Mouse (Mus musculus) forebrain, postnatal 0 days (tissue): ENCODE data around the gene Tma7. TPM values are rescaled to one million over a fixed set of nuclear protein-coding genes. Genes with fewer than 3 reads are reported as not detected.

Experiments used
- ATAC-seq: fragments of 200-750 bp; cut with Nextera tagmentation; 2 replicates; pipeline ENCODE4 v1.8.0; 2017; ENCODE audit warnings: mild to moderate bottlenecking, moderate library complexity
- DNase-seq: peaks from one replicate; pipeline ENCODE4 v3.0.0-alpha.2; 2015
- H3K27ac ChIP-seq: fragments of 300-500 bp; sonication (generic); 2 replicates; pipeline ENCODE4 v1.5.1; 2014; ENCODE audit warnings: low read depth, mild to moderate bottlenecking, antibody characterized with exemption, low read length, moderate library complexity, mixed read lengths
- H3K27me3 ChIP-seq: fragments of 300-500 bp; sonication (generic); 2 replicates; pipeline ENCODE4 v1.6.1; 2014; ENCODE audit warnings: mild to moderate bottlenecking, low read length, mixed read lengths; ENCODE audit not compliant: insufficient read depth
- H3K36me3 ChIP-seq: fragments of 300-500 bp; sonication (generic); 2 replicates; pipeline ENCODE4 v1.6.1; 2014; ENCODE audit warnings: mild to moderate bottlenecking, moderate library complexity; ENCODE audit not compliant: insufficient read depth
- H3K4me1 ChIP-seq: fragments of 300-500 bp; sonication (generic); 2 replicates; pipeline ENCODE4 v1.6.1; 2014; ENCODE audit warnings: antibody characterized with exemption; ENCODE audit not compliant: insufficient read depth
- H3K4me2 ChIP-seq: fragments of 300-500 bp; sonication (generic); 2 replicates; pipeline ENCODE4 v1.6.1; 2014; ENCODE audit warnings: low read depth, mild to moderate bottlenecking, moderate library complexity
- H3K4me3 ChIP-seq: fragments of 300-500 bp; sonication (generic); 2 replicates; pipeline ENCODE4 v1.5.1; 2014; ENCODE audit warnings: low read depth, low read length, mixed read lengths
- H3K9ac ChIP-seq: fragments of 300-500 bp; sonication (generic); 2 replicates; pipeline ENCODE4 v1.6.1; 2014; ENCODE audit warnings: mild to moderate bottlenecking
- H3K9me3 ChIP-seq: fragments of 300-500 bp; sonication (generic); 2 replicates; pipeline ENCODE4 v1.6.1; 2016; ENCODE audit warnings: low read length
- CTCF ChIP-seq: sonication (generic); IDR thresholded peaks from 2 replicates; pipeline ENCODE4 v1.5.1; 2016; ENCODE audit warnings: antibody characterized with exemption, control low read depth, low read depth
- WGBS: fragments of 180-500 bp; shearing (Covaris S2); extraction: QIAGEN DNeasy Blood & Tissue Kit; methylation state at CpG from one replicate; pipeline ENCODE4 v1.1.7; 2014; 5-methylcytosine and 5-hydroxymethylcytosine counted together
- polyA plus RNA-seq: library from polyadenylated mRNA; unstranded; fragments of >200 nt; fragmentation: Nextera tagmentation; extraction: Ambion mirVana; gene quantifications from 2 replicates; pipeline ENCODE4 v1.2.1, GENCODE M21; 2015
- total RNA-seq: library from RNA; depleted of rRNA; stranded (reverse); fragments of >200 nt; gene quantifications from 2 replicates; pipeline ENCODE4 v1.2.3, GENCODE M21; 2014

The Tma7 gene
- total and polyA plus RNA-seq, 2 experiments from 2014 or later = 177 to 695 TPM

- WGBS = 89% methylated on average over 3 of the region's 3 CpGs
- no peak overlapping the region for H3K9ac ChIP-seq
- ATAC-seq = no peak
These were observed 1.9 kb downstream of the Tma7 start for GRCm38 (mm10) chr9:109080516-109080915.

GRCm38 (mm10) chr9:109073661-109074573 lies 8.5 kb downstream of the Tma7 start, which contains the start of gene Atrip:
Atrip (minus strand) TSS chr9:109074124.
- Histone ChIP-seq H3K4me2 (peak within 1 kb of the TSS; percentile 82), H3K4me1 (peaks cover 19% of the 10 kb centered on the region), H3K9ac (peak within 1 kb of the TSS; percentile 86), H3K27me3 (no peaks in the 10 kb centered on the region), H3K36me3 (peaks cover 32% of the 10 kb centered on the region), H3K4me3 (peak within 1 kb of the TSS; percentile 92), H3K9me3 (no peaks in the 10 kb centered on the region), H3K27ac (peak within 1 kb of the TSS; percentile 80)
- ATAC-seq = peak; percentile 100
- DNase-seq = peak; percentile 94
- under 1% methylated on average over 57 of the region's 57 CpGs for WGBS
- no peak for TF ChIP-seq CTCF

More at GRCm38 (mm10) chr9:109080516-109080915, 1.9 kb downstream of the Tma7 start:
- Histone ChIP-seq H3K9me3 (no peaks in the 10 kb centered on the region), H3K4me2 (no peak overlapping the region), H3K4me3 (no peak overlapping the region), H3K27ac (no peak overlapping the region), H3K36me3 (peaks cover 14% of the 10 kb centered on the region; the same call in 1 of the 2 replicates), H3K27me3 (no peaks in the 10 kb centered on the region), H3K4me1 (peaks cover 6% of the 10 kb centered on the region; the same call in 1 of the 2 replicates)
- no peak for DNase-seq
- no peak for TF ChIP-seq CTCF

DNA sequence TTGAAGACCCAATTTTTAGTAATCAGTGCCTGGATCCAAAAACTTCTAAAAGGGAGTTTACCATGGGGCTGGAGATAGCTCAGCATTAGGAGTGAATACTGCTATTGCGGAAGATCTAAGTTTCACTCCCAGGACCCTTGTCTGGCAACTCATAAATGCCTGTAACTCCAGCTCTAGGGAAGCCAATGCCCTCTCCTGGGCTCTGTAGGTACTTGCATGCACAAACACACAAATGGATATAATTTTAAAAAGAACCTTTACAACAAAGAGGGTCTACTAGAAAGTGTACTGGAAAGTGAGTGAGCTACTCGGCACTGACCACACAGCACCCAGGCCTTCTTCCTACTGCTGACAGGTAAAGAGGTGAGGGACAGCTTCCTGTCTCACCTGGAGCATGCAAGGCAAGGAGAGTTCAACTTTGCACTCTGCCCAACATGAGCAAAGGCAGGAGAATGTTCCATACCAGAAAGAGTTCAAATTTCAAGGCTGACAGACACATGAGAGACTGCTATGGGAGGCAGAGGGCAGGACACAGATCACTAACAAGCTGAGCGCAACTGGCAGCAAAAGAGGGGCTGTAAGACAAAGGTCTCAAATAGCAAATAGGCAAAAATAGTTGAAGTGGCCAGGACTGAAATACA lies 14.2 kb downstream of the Tma7 start:
- no peaks in the 10 kb centered on the region for H3K9me3 ChIP-seq
- H3K9ac ChIP-seq = no peak overlapping the region
- no peak overlapping the region for H3K27ac ChIP-seq
- ATAC-seq (no peak), DNase-seq (no peak)
- H3K27me3 ChIP-seq = no peaks in the 10 kb centered on the region
- peaks cover 81% of the 10 kb centered on the region for H3K36me3 ChIP-seq
- WGBS = 92% methylated on average over 3 of the region's 3 CpGs
- H3K4me3 ChIP-seq = no peak overlapping the region
- no peak overlapping the region for H3K4me2 ChIP-seq
- TF ChIP-seq CTCF = peak; percentile 37
- H3K4me1 ChIP-seq = peaks cover 10% of the 10 kb centered on the region; the same call in 1 of the 2 replicates

DNA sequence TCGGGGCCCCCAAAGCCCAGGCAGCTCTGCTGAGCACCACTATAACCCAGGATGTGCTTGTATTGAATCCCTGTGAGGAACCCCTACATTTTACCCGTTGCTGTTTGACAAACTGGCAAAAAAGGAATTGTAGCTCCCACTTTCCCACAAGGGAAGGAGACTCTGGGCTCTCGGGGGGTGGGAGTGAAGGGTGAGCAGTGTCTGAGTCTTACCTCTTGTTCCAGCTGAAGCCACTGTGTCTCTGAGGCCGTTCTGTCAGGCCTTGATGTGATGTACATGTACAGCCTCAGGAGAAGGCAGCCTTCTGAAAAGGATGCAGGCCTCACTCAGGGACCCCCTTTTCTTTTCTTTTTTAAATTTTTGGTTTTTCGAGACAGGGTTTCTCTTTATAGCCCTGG lies 21.5 kb downstream of the Tma7 start:
- 86% methylated on average over 5 of the region's 5 CpGs for WGBS
- no peak for TF ChIP-seq CTCF
- H3K36me3 ChIP-seq = peaks cover 83% of the 10 kb centered on the region

GRCm38 (mm10) chr9:109060184-109060897 lies 22.0 kb downstream of the Tma7 start:
- no peak overlapping the region for H3K9ac ChIP-seq
- no peaks in the 10 kb centered on the region for H3K27me3 ChIP-seq
- no peak overlapping the region for H3K4me3 ChIP-seq
- H3K9me3 ChIP-seq = no peaks in the 10 kb centered on the region
- H3K4me1 ChIP-seq = no peaks in the 10 kb centered on the region
- H3K4me2 ChIP-seq = no peak overlapping the region
- no peak for TF ChIP-seq CTCF
- ATAC-seq (no peak), DNase-seq (no peak)
- 90% methylated on average over 16 of the region's 16 CpGs for WGBS
- H3K27ac ChIP-seq = no peak overlapping the region
- H3K36me3 ChIP-seq = peaks cover 77% of the 10 kb centered on the region

More for the DNA sequence above, 21.5 kb downstream of the Tma7 start:
- Histone ChIP-seq H3K27me3 (no peaks in the 10 kb centered on the region), H3K9ac (no peak overlapping the region), H3K4me2 (no peak overlapping the region), H3K4me1 (no peaks in the 10 kb centered on the region), H3K27ac (no peak overlapping the region), H3K9me3 (no peaks in the 10 kb centered on the region), H3K4me3 (no peak overlapping the region)
- no peak for DNase-seq
- ATAC-seq = no peak

DNA sequence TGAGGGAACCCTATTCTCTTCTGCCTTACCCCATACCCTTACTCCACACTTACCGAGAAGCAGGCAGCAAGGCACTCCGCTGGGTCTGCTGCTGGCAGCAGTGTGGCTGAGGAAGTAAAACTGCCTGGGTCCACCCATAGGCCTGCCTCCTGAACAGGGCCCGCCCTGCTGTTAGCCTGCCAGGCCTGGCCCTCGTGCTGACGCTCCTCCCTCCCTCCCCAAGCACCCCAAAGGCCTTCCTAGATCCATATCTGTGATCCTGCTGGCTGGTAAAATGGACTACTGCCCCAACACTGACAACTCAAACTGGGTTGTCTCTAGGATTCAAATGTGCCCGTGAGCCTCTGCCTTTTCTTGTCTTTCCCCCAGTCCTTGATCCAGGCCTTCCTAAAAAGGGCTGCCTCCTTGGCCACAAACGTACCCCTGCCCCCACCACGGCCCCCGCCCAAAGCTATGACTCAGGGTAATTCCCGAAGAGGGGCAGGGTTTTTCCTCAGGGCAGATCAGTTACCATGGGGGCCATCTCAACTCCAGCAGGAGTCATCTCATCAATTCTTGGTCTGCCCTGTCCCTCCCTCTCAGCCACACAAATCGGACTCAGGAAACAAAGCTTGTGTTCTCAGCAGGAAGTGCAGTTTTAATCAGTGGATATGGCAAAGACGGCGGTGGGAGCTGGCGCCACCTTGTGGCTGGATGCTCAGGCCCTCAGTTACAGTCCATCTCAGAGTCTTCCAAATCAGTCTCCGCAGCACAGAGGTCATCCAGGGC lies 23.1 kb downstream of the Tma7 start, which contains the start of gene Trex1:
Gene Trex1, minus strand, starts transcription at position 599 of the 768 bp plus-strand sequence.
- Histone ChIP-seq H3K9me3 (no peaks in the 10 kb centered on the region), H3K27me3 (no peaks in the 10 kb centered on the region), H3K27ac (peak within 1 kb of the TSS; percentile 84), H3K4me2 (peak within 1 kb of the TSS; percentile 60), H3K4me3 (peak within 1 kb of the TSS; percentile 39), H3K4me1 (no peaks in the 10 kb centered on the region), H3K9ac (peak within 1 kb of the TSS; percentile 63), H3K36me3 (peaks cover 67% of the 10 kb centered on the region)
- TF ChIP-seq CTCF = peak; percentile 97
- peak; percentile 88 for DNase-seq
- ATAC-seq = peak; percentile 85
- 25% methylated on average over 15 of the region's 15 CpGs for WGBS
